Mouse (Mus musculus) Patski (cell line): ENCODE results near the gene Styxl1. TPM values are rescaled to one million over a fixed set of nuclear protein-coding genes. Genes with fewer than 3 reads are reported as not detected.

Experiments
- ATAC-seq: fragments of 100-300 bp; one replicate; pipeline ENCODE4 v1.8.0; 2021
- CTCF ChIA-PET: fragments of 350-600 bp; sonication (Branson Sonifier 250); formaldehyde crosslinking; loops from one replicate; lab custom pipeline; 2022; ENCODE audit warnings: inconsistent platforms; lab: Charles Lee
- POLR2A ChIA-PET: fragments of 350-600 bp; sonication (Branson Sonifier 250); formaldehyde crosslinking; loops from one replicate; lab custom pipeline; 2022; ENCODE audit warnings: antibody characterized with exemption, inconsistent platforms; lab: Charles Lee
- DNase-seq: peaks from one replicate; pipeline ENCODE4 v3.0.0-alpha.2; 2011; ENCODE audit warnings: low read depth, low spot score
- H3K27me3 ChIP-seq: fragments of 371-371 bp; one replicate; pipeline ENCODE4 v1.5.1; 2021
- CTCF ChIP-seq: fragments of 100-300 bp; IDR thresholded peaks from one replicate; pipeline ENCODE4 v1.5.1; 2021
- in situ Hi-C: fragments of 300-500 bp; cut with MboI; formaldehyde crosslinking; loops from 3 replicates; pipeline ENCODE4 v1.11.1; 2018; ENCODE audit warnings: low pct_unique_long_range_greater_than_20kb, mixed read lengths
- polyA plus RNA-seq: library from polyadenylated mRNA; unstranded; gene quantifications from one replicate; pipeline ENCODE4 v1.2.3, GENCODE M21; 2021

The Styxl1 gene
- polyA plus RNA-seq = 1.5 TPM

GRCm38 (mm10) chr5:135777796-135778470 is at the start of gene Styxl1:
Gene Styxl1, minus strand, starts transcription at chr5:135778385.
- in situ Hi-C loops = no loop called here
- ChIA-PET POLR2A (interaction anchor here (0.9 to 1.3 kb wide), 2 partner anchors 12 to 227 kb away, joined by 3 to 6 read pairs; no protein-coding TSS in a partner anchor), CTCF (interaction anchor here (0.8 to 1.4 kb wide), 2 partner anchors 17 to 227 kb away, joined by 3 to 4 read pairs; no protein-coding TSS in a partner anchor)
- H3K27me3 ChIP-seq = no peaks in the 10 kb centered on the region
- DNase-seq = no peak
- no peak for TF ChIP-seq CTCF
- peak; percentile 79 for ATAC-seq

GRCm38 (mm10) chr5:135826225-135826624 is 48.0 kb upstream of the Styxl1 start:
- POLR2A ChIA-PET = no interaction called here
- peaks cover 36% of the 10 kb centered on the region for H3K27me3 ChIP-seq
- DNase-seq = no peak
- CTCF ChIA-PET = no interaction called here
- no peak for TF ChIP-seq CTCF
- ATAC-seq = no peak
- in situ Hi-C loops = no loop called here

GRCm38 (mm10) chr5:135824517-135824916 is 46.3 kb upstream of the Styxl1 start:
- ChIA-PET POLR2A (no interaction called here), CTCF (interaction anchor here (1.5 kb wide), 1 partner anchor 28 kb away, joined by 4 read pairs; no protein-coding TSS in a partner anchor)
- no peak for TF ChIP-seq CTCF
- no peak for DNase-seq
- H3K27me3 ChIP-seq = peaks cover 52% of the 10 kb centered on the region
- in situ Hi-C loops = no loop called here
- ATAC-seq = no peak

GRCm38 (mm10) chr5:135822316-135822944 is 44.2 kb upstream of the Styxl1 start:
- in situ Hi-C loops = no loop called here
- peaks cover 56% of the 10 kb centered on the region for H3K27me3 ChIP-seq
- no peak for ATAC-seq
- no peak for DNase-seq
- ChIA-PET POLR2A (no interaction called here), CTCF (no interaction called here)
- no peak for TF ChIP-seq CTCF

GRCm38 (mm10) chr5:135818491-135818890 is 40.3 kb upstream of the Styxl1 start:
- ChIA-PET CTCF (interaction anchor here (1.2 kb wide), 1 partner anchor 19 kb away, joined by 3 read pairs; no protein-coding TSS in a partner anchor), POLR2A (no interaction called here)
- TF ChIP-seq CTCF = no peak
- ATAC-seq = no peak
- DNase-seq = no peak
- in situ Hi-C loops = no loop called here
- H3K27me3 ChIP-seq = peaks cover 50% of the 10 kb centered on the region

- peaks cover 31% of the 10 kb centered on the region for H3K27me3 ChIP-seq
- DNase-seq (no peak), ATAC-seq (no peak)
- CTCF ChIA-PET = no interaction called here
- POLR2A ChIA-PET = no interaction called here
- TF ChIP-seq CTCF = no peak
- in situ Hi-C loops = no loop called here
These were observed 34.8 kb upstream of the Styxl1 start for GRCm38 (mm10) chr5:135812991-135813390.

- ChIA-PET POLR2A (no interaction called here), CTCF (no interaction called here)
- DNase-seq (no peak), ATAC-seq (no peak)
- in situ Hi-C loops = no loop called here
- H3K27me3 ChIP-seq = peaks cover 11% of the 10 kb centered on the region
- TF ChIP-seq CTCF = no peak
These were observed 29.1 kb upstream of the Styxl1 start for GRCm38 (mm10) chr5:135807263-135807637.

- in situ Hi-C loops = no loop called here
- TF ChIP-seq CTCF = peak; percentile 99
- H3K27me3 ChIP-seq = peaks cover 15% of the 10 kb centered on the region
- peak; percentile 44 for DNase-seq
- CTCF ChIA-PET = interaction anchor here (0.6 to 1.2 kb wide), 4 partner anchors 11 to 435 kb away, joined by 3 to 14 read pairs (median 4); no protein-coding TSS in a partner anchor
- POLR2A ChIA-PET = no interaction called here
- peak; percentile 13 for ATAC-seq
These were observed 28.5 kb upstream of the Styxl1 start, which contains the start of gene Srrm3 for GRCm38 (mm10) chr5:135806555-135807262. Gene Srrm3, plus strand, starts transcription at chr5:135806890.

- no peak for TF ChIP-seq CTCF
- H3K27me3 ChIP-seq = peaks cover 19% of the 10 kb centered on the region
- no peak for DNase-seq
- ChIA-PET CTCF (interaction anchor here (2.0 to 2.3 kb wide), 2 partner anchors 10 to 24 kb away, joined by 6 to 8 read pairs; no protein-coding TSS in a partner anchor), POLR2A (interaction anchor here (1.5 kb wide), 1 partner anchor 10 kb away, joined by 3 read pairs; no protein-coding TSS in a partner anchor)
- in situ Hi-C loops = no loop called here
- no peak for ATAC-seq
These were observed 26.6 kb upstream of the Styxl1 start for GRCm38 (mm10) chr5:135804735-135805134.

- CTCF ChIA-PET = interaction anchor here (2.0 to 2.3 kb wide), 2 partner anchors 9 to 25 kb away, joined by 6 to 8 read pairs; no protein-coding TSS in a partner anchor
- in situ Hi-C loops = no loop called here
- no peak for TF ChIP-seq CTCF
These were observed 25.5 kb upstream of the Styxl1 start for GRCm38 (mm10) chr5:135803676-135804075.

More at GRCm38 (mm10) chr5:135803676-135804075, 25.5 kb upstream of the Styxl1 start:
- POLR2A ChIA-PET = interaction anchor here (1.5 kb wide), 1 partner anchor 9 kb away, joined by 3 read pairs; no protein-coding TSS in a partner anchor
- ATAC-seq = no peak
- H3K27me3 ChIP-seq = peaks cover 19% of the 10 kb centered on the region
- DNase-seq = no peak
